ENCODE assay signal across 8 mouse cellular contexts in genomic region chr11:30649001-30649637, GRCm38 (mm10). TPM values are rescaled to one million over a fixed set of nuclear protein-coding genes. Genes with fewer than 3 reads are reported as not detected.
DNase-seq lines count a peak whose midpoint lies in the region; ATAC-seq and TF ChIP-seq lines count a peak whose summit lies in the region.

Acyp2 (minus strand) TSS chr11:30649587.

- peak within 1 kb of the TSS; percentile 98 for H3K9ac ChIP-seq in ES-E14 (ENCODE audit: insufficient read depth, low read depth, low read length, poor library complexity, severe bottlenecking)
- H3K9ac ChIP-seq in forebrain, embryonic 15.5 days (replicated peaks): peak within 1 kb of the TSS; percentile 81
- H3K9ac ChIP-seq in liver, embryonic 16.5 days (ENCODE audit: low read depth, low read length): peak within 1 kb of the TSS; percentile 79
- H3K9ac ChIP-seq in neural tube, embryonic 12.5 days: peak within 1 kb of the TSS; percentile 63
- H3K9ac ChIP-seq in stomach, postnatal 0 days (ENCODE audit: low read length): peak within 1 kb of the TSS; percentile 76

- under 1% methylated on average over 40 of the region's 40 CpGs for WGBS in forebrain, embryonic 15.5 days
- under 1% methylated on average over 40 of the region's 40 CpGs for WGBS in large intestine, adult 2 months
- WGBS in liver, embryonic 16.5 days (ENCODE audit: insufficient replicate concordance): under 1% methylated on average over 40 of the region's 40 CpGs
- WGBS in neural tube, embryonic 12.5 days: under 1% methylated on average over 40 of the region's 40 CpGs
- WGBS in stomach, postnatal 0 days: under 1% methylated on average over 40 of the region's 40 CpGs

- in situ Hi-C loops in ES-E14 (cut with MboI; ENCODE audit: low sequenced_read_pairs in 2 of 2, unreplicated experiment in 2 of 2): no loop called here

- H3K27me3 ChIP-seq in forebrain, embryonic 15.5 days: no peaks in the 10 kb centered on the region
- H3K27me3 ChIP-seq in liver, embryonic 16.5 days (ENCODE audit: control insufficient read depth, insufficient read depth, low read depth, low read length): no peaks in the 10 kb centered on the region
- no peaks in the 10 kb centered on the region for H3K27me3 ChIP-seq in neural tube, embryonic 12.5 days (replicated peaks)
- no peaks in the 10 kb centered on the region for H3K27me3 ChIP-seq in stomach, postnatal 0 days (ENCODE audit: control insufficient read depth, insufficient read depth, low read length)

- ATAC-seq in forebrain, embryonic 15.5 days (replicated peaks): peak; percentile 97
- peak; percentile 98 for ATAC-seq in liver, embryonic 16.5 days (ENCODE audit: low read depth)
- peak; percentile 97 for ATAC-seq in neural tube, embryonic 12.5 days (ENCODE audit: low FRiP score, low read depth)
- ATAC-seq in stomach, postnatal 0 days (ENCODE audit: low FRiP score, low TSS enrichment): peak; percentile 96

- TF ChIP-seq CTCF in stomach, postnatal 0 days (IDR thresholded peaks at IDR 0.05; ENCODE audit: low read depth): peak; percentile 56

- H3K36me3 ChIP-seq in ES-E14 (ENCODE audit: control insufficient read depth, insufficient read depth, low read length, poor library complexity, severe bottlenecking): no peaks in the 10 kb centered on the region
- no peaks in the 10 kb centered on the region for H3K36me3 ChIP-seq in forebrain, embryonic 15.5 days
- no peaks in the 10 kb centered on the region for H3K36me3 ChIP-seq in liver, embryonic 16.5 days (ENCODE audit: control insufficient read depth, insufficient read depth)
- no peaks in the 10 kb centered on the region for H3K36me3 ChIP-seq in neural tube, embryonic 12.5 days
- H3K36me3 ChIP-seq in stomach, postnatal 0 days (ENCODE audit: control insufficient read depth, insufficient read depth, low read length): no peaks in the 10 kb centered on the region

- intact Hi-C loops in heart, postnatal 14 days (cut with DNase I): loop anchor here (5.0 to 10.0 kb wide), 2 partner anchors 127 to 174 kb away; partner anchors contain the start of gene 4930505A04Rik

- no peak for TF ChIP-seq EP300 in stomach, postnatal 0 days (optimal IDR thresholded peaks at IDR 0.05)

- peak within 1 kb of the TSS; percentile 86 for H3K4me3 ChIP-seq in ES-E14 (ENCODE audit: insufficient read depth in 1 of 2, low read depth in 1 of 2, low read length in 2 of 2, poor library complexity in 1 of 2, severe bottlenecking in 1 of 2)
- peak within 1 kb of the TSS; percentile 89 for H3K4me3 ChIP-seq in forebrain, embryonic 15.5 days
- peak within 1 kb of the TSS; percentile 77 for H3K4me3 ChIP-seq in liver, embryonic 16.5 days (ENCODE audit: low read depth, low read length)
- H3K4me3 ChIP-seq in neural tube, embryonic 12.5 days: peak within 1 kb of the TSS; percentile 55
- peak within 1 kb of the TSS; percentile 67 for H3K4me3 ChIP-seq in stomach, postnatal 0 days (ENCODE audit: low read depth, low read length)

- H3K27ac ChIP-seq in ES-E14 (ENCODE audit: insufficient read depth, low read depth, low read length, poor library complexity, severe bottlenecking): peak within 1 kb of the TSS; percentile 38; the same call in 1 of the 2 replicates
- H3K27ac ChIP-seq in forebrain, embryonic 15.5 days (replicated peaks): peak within 1 kb of the TSS; percentile 80
- H3K27ac ChIP-seq in liver, embryonic 16.5 days (ENCODE audit: low read length): peak within 1 kb of the TSS; percentile 73
- H3K27ac ChIP-seq in neural tube, embryonic 12.5 days: peak within 1 kb of the TSS; percentile 43
- peak within 1 kb of the TSS; percentile 82 for H3K27ac ChIP-seq in stomach, postnatal 0 days (replicated peaks)

- H3K9me3 ChIP-seq in ES-E14 (ENCODE audit: control insufficient read depth, insufficient read depth, low read depth, low read length): no peaks in the 10 kb centered on the region
- H3K9me3 ChIP-seq in forebrain, embryonic 15.5 days: no peaks in the 10 kb centered on the region
- no peaks in the 10 kb centered on the region for H3K9me3 ChIP-seq in liver, embryonic 16.5 days (replicated peaks; ENCODE audit: control insufficient read depth, low read length)
- no peaks in the 10 kb centered on the region for H3K9me3 ChIP-seq in neural tube, embryonic 12.5 days
- no peaks in the 10 kb centered on the region for H3K9me3 ChIP-seq in stomach, postnatal 0 days (ENCODE audit: control insufficient read depth, low read length)

- peaks cover 2 to 4% of the 10 kb centered on the region in 2 experiments; a peak in 3 of 4 replicates for H3K4me1 ChIP-seq in ES-E14 (ENCODE audit: control insufficient read depth in 2 of 2, insufficient read depth in 2 of 2, low read length in 2 of 2, poor library complexity in 1 of 2)
- H3K4me1 ChIP-seq in forebrain, embryonic 15.5 days: no peaks in the 10 kb centered on the region
- no peaks in the 10 kb centered on the region for H3K4me1 ChIP-seq in liver, embryonic 16.5 days (ENCODE audit: control insufficient read depth, low read depth, low read length)
- H3K4me1 ChIP-seq in neural tube, embryonic 12.5 days: no peaks in the 10 kb centered on the region
- H3K4me1 ChIP-seq in stomach, postnatal 0 days (replicated peaks; ENCODE audit: control insufficient read depth, insufficient read depth): no peaks in the 10 kb centered on the region

- peak within 1 kb of the TSS; percentile 60 for H3K4me2 ChIP-seq in forebrain, embryonic 15.5 days (replicated peaks)
- peak within 1 kb of the TSS; percentile 81 for H3K4me2 ChIP-seq in liver, embryonic 16.5 days (ENCODE audit: low read depth, low read length)
- H3K4me2 ChIP-seq in neural tube, embryonic 12.5 days (replicated peaks): peak within 1 kb of the TSS; percentile 61
- peak within 1 kb of the TSS; percentile 72 for H3K4me2 ChIP-seq in stomach, postnatal 0 days (replicated peaks; ENCODE audit: low read depth)

- peak; percentile 67 for DNase-seq in ES-E14 (ENCODE audit: low read depth, low spot score)
- peak; percentile 86 for DNase-seq in cerebellum, adult 11-12 months
- DNase-seq in heart, postnatal 14 days: peak; percentile 87 to 88
- DNase-seq in large intestine, adult 2 months (ENCODE audit: low read depth, low spot score): peak; percentile 57
- peak; percentile 83 for DNase-seq in stomach, postnatal 0 days (ENCODE audit: low spot score)

TF ChIP-seq in ES-E14, 5 proteins besides CTCF, POLR2A, EP300 and RAD21:
- peak; percentile 79 for TF ChIP-seq MAFK (IDR thresholded peaks at IDR 0.05; ENCODE audit: insufficient read depth, low read depth, low read length)
- peak; percentile 47; the same call in 1 of the 2 replicates for TF ChIP-seq HCFC1 (IDR thresholded peaks at IDR 0.05; ENCODE audit: borderline replicate concordance, insufficient read depth, low read length)
- TF ChIP-seq ZC3H11A (IDR thresholded peaks at IDR 0.05; ENCODE audit: borderline replicate concordance, low read depth, low read length): no peak

RNA-seq across cellular contexts. Expression of gene Acyp2, which starts in this region (rescaled TPM):
- total RNA-seq in ES-E14 (2012; rRNA removed): 2.3 and 4.6 TPM in 2 replicates
- polyA plus RNA-seq in forebrain, embryonic 15.5 days (2015; fragmentation: Nextera tagmentation; extraction: Ambion mirVana): 9.1 and 10.0 TPM in 2 replicates
- 10 to 100 TPM; 62.3 to 66.1 TPM for total RNA-seq in heart, postnatal 14 days (2021)
- polyA plus RNA-seq in large intestine, adult 2 months (2012; rRNA removed): 1.6 and 2.0 TPM in 2 replicates
- polyA plus RNA-seq in liver, embryonic 16.5 days (2015; fragmentation: Nextera tagmentation; extraction: Ambion mirVana): 2.0 and 3.4 TPM in 2 replicates
- polyA plus RNA-seq in neural tube, embryonic 12.5 days (2016; fragmentation: Nextera tagmentation; extraction: Ambion mirVana): 23.6 and 25.7 TPM in 2 replicates
- 19.1 and 19.7 TPM in 2 replicates for polyA plus RNA-seq in stomach, postnatal 0 days (2015; fragmentation: Nextera tagmentation; extraction: Ambion mirVana)

Comparison
In these comparisons a context has a peak if more than half of its experiments do, and no peak if none do; other contexts are left out.
1. Peak in every context shown above with its lines: DNase-seq, ATAC-seq, H3K4me3 ChIP-seq and H3K27ac ChIP-seq.
2. RNA of gene Acyp2 (total RNA-seq): 62.3 to 66.1 TPM in heart, postnatal 14 days; 2.3 to 4.6 TPM in ES-E14; every median in the first group is over 10 times any median in the second.